Comparison of ENCODE assay signal across 8 mouse cellular contexts in genomic region chr3:123234191-123234836, GRCm38 (mm10). TPM values are rescaled to one million over a fixed set of nuclear protein-coding genes. Genes with fewer than 3 reads are reported as not detected.
DNase-seq lines count a peak whose midpoint lies in the region; ATAC-seq and TF ChIP-seq lines count a peak whose summit lies in the region.

No protein-coding gene starts in this region.

- H3K4me2 ChIP-seq in heart, postnatal 0 days (ENCODE audit: low read depth, low read length) = peak overlapping the region; percentile 76

- no peak for TF ChIP-seq POLR2A in cortical plate, adult 2 months (IDR thresholded peaks at IDR 0.05; ENCODE audit: extremely low read depth, insufficient read depth, low read length)

- no peak for TF ChIP-seq EP300 in heart, postnatal 0 days (IDR thresholded peaks at IDR 0.05; ENCODE audit: low read depth)

- no peaks in the 10 kb centered on the region for H3K9me3 ChIP-seq in heart, postnatal 0 days (replicated peaks; ENCODE audit: control insufficient read depth, low read length)

- H3K27me3 ChIP-seq in heart, postnatal 0 days (ENCODE audit: control insufficient read depth, insufficient read depth, low read length) = no peaks in the 10 kb centered on the region

- peak overlapping the region; percentile 66 for H3K27ac ChIP-seq in gastrocnemius, adult 2 months
- no peak overlapping the region for H3K27ac ChIP-seq in cortical plate, adult 2 months (ENCODE audit: insufficient read depth, low read length)
- peak overlapping the region; percentile 7 for H3K27ac ChIP-seq in heart, postnatal 0 days (ENCODE audit: low read depth)

- intact Hi-C loops in gastrocnemius, adult 2 months (cut with DNase I) = loop anchor here (2.0 to 5.0 kb wide), 3 partner anchors 88 to 138 kb away; no protein-coding TSS in a partner anchor
- intact Hi-C loops in gastrocnemius, postnatal 36 days (cut with DNase I) = loop anchor here (2.0 kb wide), 2 partner anchors 66 to 90 kb away; no protein-coding TSS in a partner anchor

- H3K4me3 ChIP-seq in gastrocnemius, adult 2 months = peak overlapping the region; percentile 37
- H3K4me3 ChIP-seq in cortical plate, adult 2 months (ENCODE audit: insufficient read depth, low read length) = no peak overlapping the region
- H3K4me3 ChIP-seq in heart, postnatal 0 days (ENCODE audit: low read depth, low read length) = peak overlapping the region; percentile 30

- ATAC-seq in heart, postnatal 0 days (ENCODE audit: insufficient read depth, low read depth) = peak; percentile 42; the same call in 1 of the 2 replicates

- H3K4me1 ChIP-seq in cortical plate, adult 2 months (ENCODE audit: control insufficient read depth, insufficient read depth, low read length) = no peaks in the 10 kb centered on the region
- H3K4me1 ChIP-seq in heart, postnatal 0 days (ENCODE audit: control insufficient read depth, insufficient read depth) = peaks cover 17% of the 10 kb centered on the region

- no peaks in the 10 kb centered on the region for H3K36me3 ChIP-seq in heart, postnatal 0 days (replicated peaks; ENCODE audit: control insufficient read depth, insufficient read depth, low read length)

- no peak overlapping the region for H3K9ac ChIP-seq in heart, postnatal 0 days (replicated peaks; ENCODE audit: low read depth, low read length)

- TF ChIP-seq CTCF in gastrocnemius, adult 2 months (IDR thresholded peaks at IDR 0.05) = peak; percentile 77
- TF ChIP-seq CTCF in cortical plate, adult 2 months (IDR thresholded peaks at IDR 0.05; ENCODE audit: extremely low read depth, insufficient read depth, low read length) = peak; percentile 61; the same call in 1 of the 2 replicates
- peak; percentile 75 for TF ChIP-seq CTCF in heart, postnatal 0 days (IDR thresholded peaks at IDR 0.05; ENCODE audit: low read depth)

- peak; percentile 22 for DNase-seq in gastrocnemius, adult 2 months
- DNase-seq in gastrocnemius, postnatal 36 days = no peak
- DNase-seq in CD4-positive, CD25-positive, alpha-beta regulatory T cell, adult 2 months (ENCODE audit: low read depth, low spot score) = peak; percentile 36
- peak; percentile 82 for DNase-seq in heart, postnatal 0 days (ENCODE audit: low spot score)
- peak; percentile 27 to 46 for DNase-seq in layer of hippocampus, adult 8-10 months (ENCODE audit: low spot score in 2 of 2)
- peak; percentile 19 to 50 for DNase-seq in lung, postnatal 4 days
- DNase-seq in thymus, postnatal 14 days = peak; percentile 20

- 24% methylated on average over 16 of the region's 16 CpGs for WGBS in heart, postnatal 0 days

RNA-seq across cellular contexts. Expression of gene Synpo2, which starts 1.6 kb away (rescaled TPM):
- 100 to 1,000 TPM; 209 to 273 TPM for total RNA-seq in gastrocnemius, adult 2 months (2021)
- total RNA-seq in gastrocnemius, postnatal 36 days (2021) = 100 to 1,000 TPM; 237 to 262 TPM
- polyA plus RNA-seq in cortical plate, adult 2 months (2012; rRNA removed) = 1.8 and 3.2 TPM in 2 replicates
- total RNA-seq in heart, postnatal 0 days (2014; rRNA removed; ENCODE audit: low replicate concordance) = 8.2 and 17.9 TPM in 2 replicates
- polyA plus RNA-seq in heart, postnatal 0 days (2015; fragmentation: Nextera tagmentation; extraction: Ambion mirVana) = 13.0 and 14.7 TPM in 2 replicates
- 1 to 10 TPM; 4.5 to 6.0 (median 5.7) TPM for total RNA-seq in layer of hippocampus, adult 8-10 months (2022)

RNA-seq across cellular contexts. Expression of gene Sec24d, which starts 32.9 kb away (rescaled TPM):
- total RNA-seq in gastrocnemius, adult 2 months (2021) = 1 to 10 TPM; 5.2 to 9.8 TPM
- total RNA-seq in gastrocnemius, postnatal 36 days (2021) = 1 to 10 TPM; 8.2 to 8.4 TPM
- polyA plus RNA-seq in cortical plate, adult 2 months (2012; rRNA removed) = 8.4 and 9.3 TPM in 2 replicates
- total RNA-seq in heart, postnatal 0 days (2014; rRNA removed; ENCODE audit: low replicate concordance) = 72.0 and 78.6 TPM in 2 replicates
- 45.4 and 48.8 TPM in 2 replicates for polyA plus RNA-seq in heart, postnatal 0 days (2015; fragmentation: Nextera tagmentation; extraction: Ambion mirVana)
- total RNA-seq in layer of hippocampus, adult 8-10 months (2022) = 10 to 100 TPM; 21.0 to 29.2 (median 27.2) TPM

Comparison
In these comparisons a context has a peak if more than half of its experiments do, and no peak if none do; other contexts are left out.
1. DNase-seq: peak in gastrocnemius, adult 2 months (single experiment), CD4-positive, CD25-positive, alpha-beta regulatory T cell, adult 2 months (single experiment), heart, postnatal 0 days (single experiment), layer of hippocampus, adult 8-10 months (2 of 2), lung, postnatal 4 days (2 of 2) and thymus, postnatal 14 days (single experiment); none in gastrocnemius, postnatal 36 days (0 of 2).
2. RNA of gene Synpo2, which starts 1.6 kb away (total RNA-seq): 209 to 273 TPM in gastrocnemius, adult 2 months and 237 to 262 TPM in gastrocnemius, postnatal 36 days; 8.2 to 17.9 TPM in heart, postnatal 0 days and 4.5 to 6.0 TPM in layer of hippocampus, adult 8-10 months; every median in the first group is over 10 times any median in the second.
3. Peak in every context shown above with its lines, with median percentiles within 50 percentile points of each other: CTCF ChIP-seq.